Mouse (Mus musculus): ENCODE data around the gene Pinlyp.
"Not testable (repeated sequence)": the region's sequence is repeated elsewhere in the genome, so short reads cannot be mapped to it uniquely, and the experiment has no call there.

The Pinlyp gene

DNA sequence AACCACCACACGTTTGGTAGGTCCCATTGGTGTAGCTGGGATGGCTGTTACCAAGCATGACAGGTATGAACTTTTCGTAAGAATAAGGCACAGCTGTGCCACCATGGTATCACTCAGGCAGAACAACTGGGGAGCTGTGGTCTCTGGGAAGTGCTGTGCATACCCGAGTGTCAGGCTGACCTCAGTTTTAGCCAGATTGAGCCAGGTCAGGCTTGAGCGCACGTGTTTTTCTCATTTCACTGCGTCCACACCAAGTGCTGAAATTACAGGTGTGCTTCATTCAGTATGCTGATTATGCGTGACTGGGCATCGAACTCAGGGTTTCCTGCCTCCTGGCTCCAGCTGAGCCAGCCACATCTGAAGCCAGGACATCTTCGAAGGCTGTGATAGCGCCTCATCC is 9.9 kb upstream of the Pinlyp start:
- DNase-seq = peak; percentile 49

DNA sequence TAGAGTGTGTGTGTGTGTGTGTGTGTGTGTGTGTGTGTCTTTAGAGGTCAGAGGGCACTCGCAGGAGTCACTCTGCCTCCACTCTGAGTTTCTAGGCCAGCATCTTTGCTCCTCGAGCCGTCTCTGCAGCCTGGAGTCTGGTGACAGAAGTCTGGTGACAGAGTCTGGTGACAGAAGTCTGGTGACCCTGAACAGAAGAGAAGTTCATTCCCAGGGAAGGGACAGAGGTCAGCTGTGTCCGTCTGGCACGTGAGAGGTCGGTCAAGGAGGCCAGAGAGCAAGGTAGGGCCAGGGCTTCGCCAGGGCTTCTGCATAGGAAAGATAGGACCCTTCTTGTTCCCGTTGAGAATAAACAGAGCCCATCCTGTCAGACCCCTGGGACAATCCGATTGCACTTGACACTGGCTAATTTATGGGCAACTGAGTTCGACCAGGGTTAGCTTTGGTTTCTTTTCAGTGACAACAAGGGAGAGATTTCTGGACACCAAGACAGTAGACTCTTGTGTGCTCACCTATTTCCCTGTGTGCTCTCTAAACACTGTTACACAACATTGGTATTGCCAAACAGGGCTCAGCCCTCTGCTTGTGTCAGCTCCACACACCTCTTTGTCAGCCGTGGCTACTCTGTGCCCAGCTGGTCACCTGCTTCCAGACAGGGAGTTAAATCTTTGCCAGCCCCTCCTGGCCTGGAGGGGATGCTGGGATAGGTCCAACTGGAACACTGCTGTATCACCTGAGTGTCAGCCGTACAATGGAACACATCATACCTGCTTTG is 6.3 kb upstream of the Pinlyp start:
- DNase-seq = no peak

DNA sequence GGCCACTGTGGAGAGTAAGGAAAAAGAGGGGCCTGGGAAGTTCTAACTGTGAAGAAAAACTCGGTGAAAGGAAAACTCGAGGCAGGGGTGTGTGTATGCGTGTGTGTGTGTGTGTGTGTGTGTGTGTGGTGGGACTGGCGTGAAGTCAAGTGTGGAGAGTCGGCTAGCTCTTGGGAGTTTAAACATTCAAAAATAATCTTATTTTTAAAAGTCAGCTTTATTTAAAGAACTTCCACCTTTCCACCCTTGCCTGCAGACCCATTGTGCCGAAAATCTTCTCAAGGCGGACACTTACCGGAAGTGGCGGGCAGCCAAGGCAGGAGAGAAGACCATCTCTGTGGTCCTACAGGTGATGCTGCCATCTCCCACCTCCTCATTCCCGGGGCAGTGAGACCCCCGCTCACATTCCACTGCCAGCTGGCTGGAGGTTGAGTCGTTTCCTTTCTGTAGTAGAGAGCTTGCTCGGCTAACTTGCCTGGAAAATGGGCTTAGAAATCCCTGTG is 1.7 kb upstream of the Pinlyp start:
- no peak for DNase-seq

DNA sequence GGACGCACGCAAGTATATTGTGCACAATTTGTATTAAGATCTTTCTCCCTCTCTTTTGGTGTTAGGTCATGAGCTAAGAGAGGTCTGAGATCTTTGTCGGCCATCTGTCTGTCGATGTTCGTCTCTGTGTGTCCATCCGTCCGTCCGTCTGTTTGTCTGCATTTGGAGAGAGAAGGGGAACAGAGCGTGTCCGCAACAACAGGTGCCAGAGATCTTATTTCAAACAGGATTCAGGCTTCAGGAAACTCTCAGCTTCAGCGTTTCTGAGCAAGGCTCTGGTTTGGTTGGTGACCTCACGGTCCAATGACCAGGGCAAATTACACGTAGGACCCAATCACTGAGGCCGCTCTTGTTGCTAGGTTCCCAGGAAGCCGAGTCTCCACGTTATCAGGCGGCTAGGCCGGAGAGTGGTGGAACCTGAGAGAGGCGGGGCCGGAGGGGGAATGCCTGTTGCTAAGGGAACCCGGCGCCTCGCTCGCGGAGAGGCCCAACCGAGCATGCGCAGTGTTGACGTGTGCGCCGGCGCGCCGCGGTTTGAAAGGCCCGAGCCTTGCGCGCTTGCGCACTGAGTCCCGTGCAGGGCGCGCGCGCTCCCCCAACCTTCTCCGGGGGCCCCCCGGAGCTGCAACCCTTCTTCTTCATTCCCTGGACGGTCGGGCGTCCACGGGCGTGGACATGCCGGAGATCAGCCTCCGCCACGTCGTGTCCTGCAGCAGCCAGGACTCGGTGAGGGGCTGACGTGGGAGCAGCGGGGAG is 894 bp upstream of the Pinlyp start:
- peak; percentile 98 for DNase-seq

DNA sequence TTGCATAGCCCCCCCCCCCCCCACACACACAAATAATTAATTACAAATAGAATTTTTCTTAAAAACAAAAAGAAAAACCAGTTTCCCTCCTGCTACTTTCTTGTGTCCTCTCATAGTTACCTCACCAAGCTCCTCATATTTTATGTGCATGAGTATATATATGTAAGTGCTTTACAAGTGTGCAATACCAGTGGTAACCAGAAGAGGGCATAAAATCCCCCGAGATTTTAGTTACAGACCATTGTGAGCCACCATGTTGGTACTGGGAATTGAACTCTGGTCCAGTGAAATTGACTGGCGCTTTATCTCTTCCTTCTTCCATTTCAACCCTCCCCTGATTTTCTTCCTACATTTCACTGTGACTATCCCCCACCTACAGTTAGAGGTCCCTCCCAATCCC is 1.4 kb downstream of the Pinlyp start:
- no peak for DNase-seq

DNA sequence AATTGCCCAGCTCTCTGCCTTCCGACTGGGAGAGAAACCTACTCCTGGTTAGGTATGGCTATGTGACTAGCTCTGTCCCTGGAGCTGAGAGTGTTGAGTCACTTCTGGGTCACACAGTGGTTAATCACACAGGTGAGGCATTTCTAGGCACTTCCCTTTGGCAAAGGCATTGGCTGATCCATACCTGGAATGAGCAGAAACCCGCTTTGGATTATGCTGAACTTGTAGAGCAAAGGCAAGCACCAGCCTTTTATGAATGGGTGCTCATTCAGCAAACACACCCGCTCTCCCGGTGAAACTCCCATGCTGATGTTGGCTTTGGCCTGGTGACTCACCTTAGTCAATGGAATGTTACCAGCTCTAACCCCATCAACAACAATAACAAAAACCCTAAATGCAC is 6.2 kb downstream of the Pinlyp start:
- DNase-seq = no peak

DNA sequence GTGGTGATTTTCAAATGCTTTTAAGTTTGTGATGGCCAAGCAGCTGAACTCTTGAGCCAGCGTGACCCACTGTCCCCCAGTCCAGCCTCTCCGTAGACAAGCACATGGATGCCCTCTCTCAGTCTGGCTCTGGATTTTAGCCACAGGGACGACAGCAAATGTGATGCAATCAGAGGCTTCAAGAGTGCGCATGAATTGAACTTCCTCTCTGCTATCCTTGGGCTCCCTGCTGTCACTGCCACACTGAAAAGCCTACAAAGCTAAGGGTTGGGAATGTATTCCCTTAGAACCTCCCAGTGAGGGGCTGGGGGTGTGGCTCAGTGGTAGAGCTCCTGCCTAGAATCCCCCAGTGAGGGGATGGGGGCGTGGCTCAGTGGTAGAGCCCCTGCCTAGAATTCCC is 7.2 kb downstream of the Pinlyp start:
- no peak for DNase-seq

DNA sequence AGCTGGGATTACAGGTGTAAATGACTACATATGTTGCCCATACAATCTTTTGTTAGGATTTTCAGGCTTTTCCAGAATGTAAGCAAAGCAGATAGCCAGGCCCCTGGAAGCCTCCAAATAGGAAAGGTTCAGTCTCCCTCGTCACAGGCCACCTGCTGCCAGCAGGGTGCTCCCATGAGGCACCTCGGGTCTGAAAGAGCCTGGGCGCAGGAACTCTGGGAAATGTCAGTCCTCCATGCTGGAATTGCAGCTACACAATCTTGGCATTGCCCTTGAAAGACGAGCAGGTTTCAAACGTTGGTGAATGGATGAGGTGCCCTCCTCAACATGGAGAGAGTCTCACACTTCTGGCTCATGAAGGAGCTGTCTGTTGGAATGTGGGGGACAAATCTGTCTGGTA is 7.8 kb downstream of the Pinlyp start:
- peak; percentile 57 for DNase-seq

DNA sequence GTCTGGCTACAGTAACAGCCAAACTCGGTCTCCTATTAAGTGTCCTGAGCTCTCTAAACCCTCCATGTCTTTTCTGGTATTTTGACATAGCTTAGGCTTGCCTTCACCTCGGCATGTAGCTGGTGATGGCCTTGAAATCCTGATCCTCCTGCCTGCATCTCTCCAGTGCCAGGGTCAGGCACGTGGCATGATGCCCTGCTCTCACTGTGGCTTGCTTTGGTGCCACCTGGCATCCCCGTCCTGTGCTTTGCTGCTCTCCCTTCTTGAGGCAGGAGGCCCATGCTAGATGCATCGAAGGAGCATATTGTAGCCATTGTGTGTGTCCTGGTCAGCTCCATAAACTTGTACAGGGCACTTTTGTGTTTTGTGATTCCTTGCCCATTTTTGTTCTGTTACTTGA is 8.3 kb downstream of the Pinlyp start:
- DNase-seq = no peak

DNA sequence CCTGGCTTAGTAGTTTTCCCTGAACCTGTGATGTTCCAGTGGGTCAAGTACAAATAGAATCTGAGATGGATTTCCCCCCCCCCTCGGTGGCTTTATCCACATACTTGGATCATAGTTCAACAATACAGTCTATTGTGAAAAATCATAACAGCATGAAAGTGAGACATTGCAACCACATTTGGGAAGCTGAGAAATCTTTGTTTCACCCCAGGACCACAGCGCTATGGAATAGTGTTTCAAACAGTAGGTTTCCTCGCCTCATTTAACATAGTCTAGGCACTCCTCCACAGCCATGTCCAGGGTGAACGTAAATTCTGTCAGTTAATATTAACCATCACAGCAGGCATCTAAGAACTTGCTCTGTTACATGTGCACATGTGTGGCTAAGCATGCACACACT is 8.8 kb downstream of the Pinlyp start:
- no peak for DNase-seq

DNA sequence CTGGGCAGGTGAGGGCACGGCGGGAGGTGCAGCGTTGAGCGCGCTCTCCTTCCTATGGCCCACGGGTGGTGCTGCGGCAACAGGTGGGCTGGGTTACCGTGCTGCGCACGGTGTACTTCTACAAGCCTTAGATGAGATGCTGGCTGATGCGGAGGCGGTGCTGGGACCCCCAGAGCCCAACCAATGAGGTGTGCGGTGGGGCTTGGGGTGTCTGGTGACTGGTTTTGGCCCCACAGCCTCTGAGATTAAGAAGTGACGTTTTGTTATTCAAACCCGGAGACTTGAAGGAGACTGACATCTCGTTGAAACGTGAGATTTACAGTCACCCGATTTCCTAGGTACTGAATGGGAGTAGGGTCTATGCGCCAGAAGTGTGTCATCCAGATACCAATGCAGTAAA is 11.6 kb downstream of the Pinlyp start:
- no peak for DNase-seq

DNA sequence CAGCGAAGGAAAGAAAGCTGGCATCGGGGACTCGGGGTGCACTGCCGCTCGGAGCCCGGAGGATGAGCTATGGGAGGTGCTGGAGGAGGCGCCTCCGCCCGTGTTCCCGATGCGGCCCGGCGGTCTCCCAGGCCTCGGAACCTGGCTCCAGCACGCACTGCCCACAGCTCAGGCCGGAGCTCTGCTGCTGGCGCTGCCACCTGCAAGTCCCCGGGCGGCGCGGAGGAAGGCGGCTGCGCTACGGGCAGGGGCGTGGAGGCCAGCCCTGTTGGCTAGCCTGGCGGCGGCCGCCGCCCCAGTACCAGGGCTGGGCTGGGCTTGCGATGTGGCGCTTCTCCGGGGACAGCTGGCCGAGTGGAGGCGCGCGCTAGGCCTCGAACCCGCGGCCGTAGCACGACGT is 12.1 kb downstream of the Pinlyp start:
- DNase-seq = no peak

DNA sequence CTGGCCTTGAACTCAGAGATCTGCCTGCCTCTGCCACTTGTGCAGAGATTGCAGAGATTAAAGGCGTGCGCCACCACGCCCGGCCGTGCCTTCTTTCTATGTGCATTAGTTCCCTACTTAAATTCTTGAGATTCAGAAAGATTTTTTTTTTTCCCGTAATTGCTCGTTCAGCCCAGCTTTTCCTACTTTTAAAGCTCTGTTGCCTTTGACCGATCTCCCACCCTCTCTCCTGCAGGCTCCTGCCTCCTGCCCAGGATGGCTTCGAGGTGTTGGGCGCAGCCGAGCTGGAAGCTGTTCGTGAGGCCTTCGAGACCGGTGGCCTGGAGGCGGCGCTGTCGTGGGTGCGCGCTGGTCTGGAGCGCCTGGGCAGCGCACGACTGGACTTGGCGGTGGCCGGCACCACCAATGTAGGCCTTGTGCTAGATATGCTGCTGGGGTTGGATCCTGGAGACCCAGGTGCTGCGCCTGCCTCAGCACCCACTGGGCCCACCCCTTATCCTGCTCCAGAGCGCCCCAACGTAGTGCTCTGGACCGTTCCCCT is 12.8 kb downstream of the Pinlyp start:
- DNase-seq = no peak

DNA sequence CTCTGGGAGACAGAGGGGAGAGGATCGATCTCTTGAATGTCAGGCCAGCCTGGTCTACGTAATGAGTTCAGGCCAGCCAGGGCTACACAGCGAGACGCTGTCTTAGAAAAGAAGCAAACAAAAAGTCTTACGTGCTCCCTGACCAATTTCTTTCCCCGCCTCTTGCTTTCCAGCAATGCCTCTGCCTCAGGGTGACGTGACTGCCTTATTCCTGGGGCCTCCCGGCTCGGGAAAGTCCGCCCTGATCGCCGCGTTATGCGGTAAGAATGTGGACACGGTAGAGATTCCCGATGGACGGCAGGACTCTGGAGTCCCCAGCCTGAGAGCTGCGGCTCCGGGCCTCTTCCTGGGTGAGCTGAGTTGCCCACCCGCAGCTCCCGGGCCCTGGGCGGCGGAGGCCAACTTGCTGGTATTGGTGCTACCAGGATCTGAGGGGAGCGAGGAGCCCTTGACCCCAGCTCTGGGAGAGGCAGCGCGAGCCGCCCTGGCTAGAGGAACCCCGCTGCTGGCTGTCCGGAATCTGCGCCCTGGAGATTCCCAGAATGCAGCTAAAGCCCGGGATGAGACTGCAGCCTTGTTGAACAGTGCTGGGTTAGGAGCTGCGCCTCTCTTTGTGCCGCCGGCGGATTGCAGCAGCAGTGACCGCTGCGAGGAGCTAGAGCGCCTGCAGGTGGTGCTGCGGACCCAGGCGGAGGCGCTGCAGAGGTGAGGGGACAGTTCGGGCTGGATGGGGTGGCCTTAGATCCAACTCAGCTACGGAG is 14.5 kb downstream of the Pinlyp start:
- peak; percentile 81 for DNase-seq

DNA sequence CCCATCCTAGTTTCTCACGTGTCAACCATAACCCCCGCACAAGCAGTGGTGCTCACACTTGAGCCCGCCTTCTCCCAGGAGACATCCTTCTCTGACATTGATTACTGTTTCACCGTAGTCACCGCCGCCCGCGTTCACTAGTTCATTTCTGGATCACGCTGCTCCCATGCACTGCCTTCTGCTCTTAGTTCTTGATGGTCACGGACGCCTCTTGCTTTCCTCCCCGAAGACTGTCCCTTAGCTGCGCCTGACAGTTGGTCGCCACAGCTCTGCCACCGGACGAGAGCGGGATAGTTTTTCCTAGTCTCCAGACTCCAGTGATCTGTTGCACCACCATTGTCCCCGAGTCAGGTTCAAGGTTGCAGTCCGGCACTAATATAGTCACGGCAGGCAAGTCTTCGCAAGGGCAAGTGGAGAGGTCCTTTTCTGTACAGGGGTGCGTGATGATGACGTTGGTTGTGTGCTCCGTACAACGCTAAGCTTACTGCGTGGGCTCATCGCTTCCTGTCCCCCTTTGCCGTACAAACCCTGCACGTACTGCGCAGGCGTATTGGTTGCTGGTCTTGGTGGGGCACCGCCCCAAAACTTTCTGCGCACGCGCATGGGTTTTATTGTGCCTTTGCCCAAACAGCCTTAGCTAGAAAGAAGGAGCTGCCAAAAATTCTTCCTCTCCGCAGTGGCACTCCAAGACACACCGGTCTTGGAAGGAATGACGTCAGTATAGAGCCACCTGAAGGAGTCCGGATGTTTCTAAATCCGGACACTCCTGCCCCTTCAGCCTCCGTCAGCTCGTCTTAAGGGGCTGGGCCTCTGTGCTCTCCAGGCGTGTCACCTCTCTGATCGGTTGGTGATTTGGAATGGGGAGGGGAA is 15.6 kb downstream of the Pinlyp start, which contains the start of gene Irgq:
Gene Irgq (plus strand): TSS at position 628 of the 870 bp plus-strand sequence.
- DNase-seq = peak; percentile 99

DNA sequence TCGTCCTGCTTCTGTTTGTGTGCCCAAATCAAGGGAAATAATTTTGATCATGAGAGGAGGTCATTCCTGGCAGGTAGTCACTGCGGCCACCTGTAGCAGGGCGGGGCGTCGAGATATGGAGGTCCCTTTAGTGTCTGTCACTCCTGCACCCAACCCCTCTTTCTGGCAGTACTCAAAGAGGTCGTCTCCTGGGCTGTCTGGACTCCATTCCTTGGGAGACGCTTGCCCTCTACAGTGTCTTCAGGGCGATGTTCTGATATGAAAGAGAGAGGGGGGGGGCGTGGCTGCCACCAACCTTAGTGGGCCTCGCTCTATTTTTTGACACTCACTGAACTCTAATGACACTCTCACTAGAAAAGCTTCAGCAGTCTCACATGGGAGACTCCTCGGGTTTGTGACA is 16.3 kb downstream of the Pinlyp start:
- DNase-seq = no peak

DNA sequence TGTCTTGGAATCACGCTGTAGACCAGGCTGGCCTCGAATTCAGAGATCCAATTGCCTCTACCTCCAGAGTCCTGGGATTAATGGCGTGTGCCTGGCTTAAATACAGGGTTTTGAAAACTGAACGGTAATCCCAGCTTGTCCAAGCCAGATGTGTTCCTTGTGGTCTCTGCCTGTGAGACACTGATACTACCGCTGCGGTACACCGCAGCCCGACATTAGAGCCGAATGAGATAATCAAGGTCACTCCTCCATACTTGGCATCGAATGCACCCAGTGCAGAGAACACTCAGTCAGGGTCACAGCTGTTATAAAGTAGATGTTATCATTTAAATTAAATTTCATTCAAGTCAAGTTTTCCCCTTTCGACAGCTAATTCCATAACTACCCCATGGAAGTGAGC is 17.1 kb downstream of the Pinlyp start:
- DNase-seq = no peak

DNA sequence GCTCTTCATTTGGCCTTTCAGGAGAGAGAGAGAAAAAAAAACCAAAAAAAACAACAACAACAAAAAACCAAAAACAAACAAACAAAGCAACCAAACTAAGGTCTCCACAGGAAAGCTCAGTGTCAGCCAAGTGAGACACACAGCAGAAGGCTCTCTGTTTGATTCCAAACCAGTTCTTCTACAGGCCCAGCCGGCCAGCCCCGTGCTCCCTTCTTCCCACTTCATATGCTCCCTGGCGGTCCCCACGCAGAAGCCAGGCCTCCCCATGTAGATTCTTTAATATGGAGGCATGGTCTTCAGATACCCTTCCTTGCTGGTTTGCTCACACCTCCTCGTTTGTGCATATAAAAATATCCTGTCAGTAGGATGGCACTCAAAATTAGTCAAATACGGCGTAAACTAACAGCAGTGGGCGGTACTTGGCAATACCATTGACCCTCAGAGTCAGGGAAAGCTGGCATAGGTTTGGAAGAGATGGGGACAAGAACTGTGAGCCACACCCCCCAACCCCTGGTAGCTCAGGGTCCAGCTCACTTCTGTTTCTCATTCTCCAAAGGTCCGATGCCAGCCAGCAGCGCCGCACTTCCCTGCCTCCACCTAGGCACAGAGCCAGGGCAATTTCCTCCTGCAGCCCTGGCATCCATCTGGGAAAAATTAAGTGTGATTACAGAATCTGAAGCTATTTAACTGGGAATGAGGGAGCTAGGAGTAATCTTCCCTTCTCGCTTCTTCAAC is 20.1 kb downstream of the Pinlyp start:
- DNase-seq = no peak

DNA sequence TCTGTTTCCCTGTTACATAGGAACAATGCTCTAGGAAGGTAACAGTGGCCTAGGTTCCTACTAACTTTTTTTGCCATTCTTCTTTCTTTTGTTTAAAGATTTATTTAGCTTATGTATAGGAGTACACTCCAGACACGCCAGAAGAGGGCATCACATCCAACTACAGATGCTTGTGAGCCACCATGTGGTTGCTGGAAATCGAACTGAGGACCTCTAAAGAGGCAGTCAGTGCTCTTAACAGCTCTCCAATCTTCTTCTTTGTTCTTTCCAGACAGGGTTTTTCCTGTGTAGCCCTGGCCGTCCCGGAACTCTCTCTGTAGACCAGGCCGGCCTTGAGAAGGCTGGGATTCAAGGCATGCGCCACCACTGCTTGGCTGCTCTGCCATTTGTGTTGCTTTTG is 20.9 kb downstream of the Pinlyp start:
- DNase-seq = no peak

DNA sequence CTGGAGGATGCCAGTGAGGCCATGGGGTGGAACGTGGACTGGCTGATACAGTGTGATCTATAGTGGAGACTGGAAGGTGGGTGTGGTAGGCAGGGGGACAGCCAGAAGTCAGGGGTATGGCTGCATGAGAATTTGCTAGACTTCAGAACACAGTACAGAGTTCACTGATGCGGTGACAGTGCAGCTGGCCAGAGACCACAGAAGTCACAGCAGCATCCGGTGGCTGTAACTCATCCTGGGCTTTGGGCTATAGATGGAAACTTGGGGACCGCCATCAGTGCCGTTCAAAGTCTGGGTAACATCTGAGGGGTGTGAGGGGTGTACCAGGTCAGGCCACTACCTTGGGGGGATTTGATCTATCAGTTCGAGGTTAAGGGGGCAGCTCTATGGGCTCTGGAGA is 22.2 kb downstream of the Pinlyp start:
- DNase-seq = no peak

DNA sequence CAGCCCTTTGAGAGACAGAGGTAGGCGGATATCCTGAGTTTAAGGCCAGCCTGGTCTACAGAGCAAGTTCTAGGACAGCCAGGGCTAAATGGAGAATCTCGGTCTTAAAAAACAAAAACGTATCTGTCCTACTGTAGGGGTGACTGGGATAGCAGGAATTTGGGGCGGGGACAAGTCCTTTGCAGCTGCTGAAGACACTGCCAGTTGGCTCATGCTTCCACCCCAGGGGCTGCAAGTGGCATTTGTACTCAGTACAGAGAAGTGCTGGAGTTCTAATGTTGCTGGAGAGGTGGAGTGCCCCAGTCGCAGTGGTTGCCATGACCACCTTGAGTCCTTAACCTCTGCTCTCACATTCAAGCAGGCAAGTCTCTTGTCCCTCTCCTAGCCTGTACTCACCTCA is 23.1 kb downstream of the Pinlyp start:
- no peak for DNase-seq

DNA sequence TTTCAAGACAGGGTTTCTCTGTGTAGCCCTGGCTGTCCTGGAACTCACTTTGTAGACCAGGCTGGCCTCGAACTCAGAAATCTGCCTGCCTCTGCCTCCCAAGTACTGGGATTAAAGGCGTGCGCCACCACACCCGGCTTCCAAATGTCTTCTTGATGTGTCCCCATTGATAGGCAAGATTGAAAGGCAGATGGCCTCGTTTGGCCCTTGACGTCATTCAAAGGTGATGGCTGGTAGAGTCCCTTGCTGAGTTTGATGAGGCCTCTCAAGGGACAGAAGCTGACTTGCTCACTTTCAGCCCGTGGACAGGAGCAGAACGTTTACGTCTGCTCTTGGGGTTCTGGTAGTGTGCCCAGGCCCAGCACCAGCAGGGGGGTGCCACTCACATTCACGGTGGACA is 25.9 kb downstream of the Pinlyp start:
- DNase-seq = not testable (repeated sequence)
